Mouse (Mus musculus) neural tube, embryonic 12.5 days (tissue): ENCODE data around the gene Gorasp1. TPM values are rescaled to one million over a fixed set of nuclear protein-coding genes. Genes with fewer than 3 reads are reported as not detected.

ENCODE experiments used
- ATAC-seq: fragments of 200-750 bp; cut with Nextera tagmentation; 2 replicates; pipeline ENCODE4 v1.8.0; 2017; ENCODE audit warnings: low read depth, mild to moderate bottlenecking, moderate TSS enrichment, moderate library complexity; ENCODE audit not compliant: low FRiP score
- H3K27ac ChIP-seq: fragments of 300-500 bp; sonication (generic); 2 replicates; pipeline ENCODE4 v1.5.1; 2016
- H3K27me3 ChIP-seq: fragments of 300-500 bp; sonication (generic); replicated peaks from 2 replicates; pipeline ENCODE4 v1.6.1; 2016; ENCODE audit warnings: mild to moderate bottlenecking
- H3K36me3 ChIP-seq: fragments of 300-500 bp; sonication (generic); 2 replicates; pipeline ENCODE4 v1.6.1; 2016; ENCODE audit warnings: mild to moderate bottlenecking
- H3K4me1 ChIP-seq: fragments of 300-500 bp; sonication (generic); 2 replicates; pipeline ENCODE4 v1.6.1; 2016
- H3K4me2 ChIP-seq: fragments of 300-500 bp; sonication (generic); replicated peaks from 2 replicates; pipeline ENCODE4 v1.6.1; 2016; ENCODE audit warnings: mild to moderate bottlenecking
- H3K4me3 ChIP-seq: fragments of 300-500 bp; sonication (generic); 2 replicates; pipeline ENCODE4 v1.5.1; 2016
- H3K9ac ChIP-seq: fragments of 300-500 bp; sonication (generic); 2 replicates; pipeline ENCODE4 v1.6.1; 2016; ENCODE audit warnings: mild to moderate bottlenecking
- H3K9me3 ChIP-seq: fragments of 300-500 bp; sonication (generic); 2 replicates; pipeline ENCODE4 v1.6.1; 2016; ENCODE audit warnings: mild to moderate bottlenecking
- WGBS: fragments of 180-500 bp; shearing (Covaris S2); methylation state at CpG from one replicate; pipeline ENCODE4 v1.1.7; 2016; 5-methylcytosine and 5-hydroxymethylcytosine counted together
- polyA plus RNA-seq: library from polyadenylated mRNA; unstranded; fragments of >200 nt; fragmentation: Nextera tagmentation; extraction: Ambion mirVana; gene quantifications from 2 replicates; pipeline ENCODE4 v1.2.1, GENCODE M21; 2016

Gorasp1 gene
- polyA plus RNA-seq, 1 experiment from 2014 or later: 23.8 TPM

GRCm38 (mm10) chr9:119978151-119978810 lies 40.9 kb upstream of the Gorasp1 start:
- Histone ChIP-seq H3K9ac (no peak overlapping the region), H3K27me3 (peaks cover 5% of the 10 kb centered on the region), H3K4me3 (no peak overlapping the region), H3K27ac (no peak overlapping the region), H3K4me1 (peaks cover 44% of the 10 kb centered on the region), H3K9me3 (no peaks in the 10 kb centered on the region), H3K4me2 (no peak overlapping the region), H3K36me3 (no peaks in the 10 kb centered on the region)
- ATAC-seq: no peak
- 61% methylated on average over 9 of the region's 9 CpGs for WGBS

GRCm38 (mm10) chr9:119977557-119978060 lies 40.2 kb upstream of the Gorasp1 start:
- no peak overlapping the region for H3K27ac ChIP-seq
- no peak overlapping the region for H3K9ac ChIP-seq
- no peak overlapping the region for H3K4me2 ChIP-seq
- no peak for ATAC-seq
- no peak overlapping the region for H3K4me3 ChIP-seq
- H3K27me3 ChIP-seq: no peaks in the 10 kb centered on the region
- H3K4me1 ChIP-seq: peaks cover 37% of the 10 kb centered on the region
- 66% methylated on average over 5 of the region's 5 CpGs for WGBS
- no peaks in the 10 kb centered on the region for H3K9me3 ChIP-seq
- H3K36me3 ChIP-seq: no peaks in the 10 kb centered on the region

DNA sequence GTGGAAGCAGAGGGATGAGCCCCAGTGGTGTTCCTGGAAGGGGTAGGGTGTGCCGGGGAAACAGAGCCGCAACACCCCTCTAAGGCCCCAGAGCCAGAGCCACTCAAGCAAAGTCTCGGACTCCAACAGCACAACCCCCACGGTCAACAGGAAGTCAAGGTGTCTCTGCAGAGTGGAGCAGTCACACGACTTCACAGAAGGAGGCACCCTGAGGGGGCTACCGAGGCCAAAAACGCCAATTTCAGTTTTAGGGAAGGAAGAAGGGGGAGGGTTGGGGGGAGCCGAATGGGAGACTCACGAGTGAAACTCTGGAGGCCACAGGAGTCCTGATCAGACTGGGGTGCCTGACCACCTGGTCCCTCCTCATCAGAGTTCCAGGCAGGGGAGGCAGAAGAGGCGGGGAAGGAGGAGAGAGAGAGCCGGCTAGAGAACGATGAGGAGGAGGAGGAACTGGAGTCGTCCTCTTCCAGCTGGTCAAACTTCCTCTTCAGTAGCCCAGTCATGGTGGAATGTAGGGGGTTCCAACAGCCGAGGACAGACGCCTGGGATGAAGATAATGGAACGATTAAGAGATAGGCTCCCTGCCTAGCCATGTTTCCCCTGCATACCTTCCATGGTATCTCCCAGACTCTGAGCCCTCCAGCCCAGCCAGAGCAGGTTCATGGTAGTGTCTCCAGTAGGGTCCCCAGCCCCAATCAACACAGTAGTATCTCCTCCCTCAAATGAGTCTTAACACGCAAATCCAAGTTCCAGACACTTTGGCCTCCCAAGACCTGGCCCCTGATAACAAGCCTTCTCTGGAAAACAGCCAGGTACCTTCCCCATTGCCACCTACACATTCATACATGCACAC lies 39.6 kb upstream of the Gorasp1 start:
- H3K9ac ChIP-seq: no peak overlapping the region
- H3K9me3 ChIP-seq: no peaks in the 10 kb centered on the region
- no peaks in the 10 kb centered on the region for H3K27me3 ChIP-seq
- H3K36me3 ChIP-seq: no peaks in the 10 kb centered on the region
- no peak overlapping the region for H3K4me2 ChIP-seq
- ATAC-seq: no peak
- no peak overlapping the region for H3K4me3 ChIP-seq
- WGBS: 47% methylated on average over 17 of the region's 17 CpGs
- H3K4me1 ChIP-seq: peaks cover 30% of the 10 kb centered on the region
- no peak overlapping the region for H3K27ac ChIP-seq

GRCm38 (mm10) chr9:119975286-119975685 lies 37.9 kb upstream of the Gorasp1 start:
- Histone ChIP-seq H3K9ac (no peak overlapping the region), H3K36me3 (no peaks in the 10 kb centered on the region), H3K27ac (no peak overlapping the region), H3K4me2 (no peak overlapping the region), H3K4me1 (peaks cover 24% of the 10 kb centered on the region), H3K4me3 (no peak overlapping the region), H3K27me3 (no peaks in the 10 kb centered on the region), H3K9me3 (no peaks in the 10 kb centered on the region)
- ATAC-seq: no peak
- 96% methylated on average over 4 of the region's 4 CpGs for WGBS

DNA sequence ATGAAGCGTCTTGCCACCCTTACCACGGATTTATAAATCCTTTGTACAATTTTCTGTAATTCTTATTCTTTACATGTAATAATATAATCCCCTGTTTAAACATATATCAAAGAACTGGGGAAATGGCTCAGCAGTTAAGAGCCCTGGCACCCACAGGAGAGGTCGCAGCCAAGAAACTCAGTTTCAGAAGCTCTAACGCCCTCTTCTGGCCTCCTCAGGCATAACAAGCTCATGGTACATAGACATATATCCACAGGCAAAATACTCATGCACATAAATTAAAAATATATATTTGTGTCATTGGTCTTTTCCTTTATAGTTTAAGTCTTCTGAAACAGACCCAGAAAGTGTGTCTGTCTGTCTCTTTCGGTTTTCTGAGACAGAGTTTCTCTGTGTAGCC lies 37.2 kb upstream of the Gorasp1 start:
- 85% methylated on average over 5 of the region's 5 CpGs for WGBS
- no peak overlapping the region for H3K4me3 ChIP-seq
- no peak overlapping the region for H3K4me2 ChIP-seq
- peaks cover 25% of the 10 kb centered on the region for H3K4me1 ChIP-seq
- H3K9me3 ChIP-seq: no peaks in the 10 kb centered on the region
- no peak overlapping the region for H3K9ac ChIP-seq
- H3K27ac ChIP-seq: no peak overlapping the region
- H3K36me3 ChIP-seq: no peaks in the 10 kb centered on the region
- ATAC-seq: no peak
- H3K27me3 ChIP-seq: no peaks in the 10 kb centered on the region

DNA sequence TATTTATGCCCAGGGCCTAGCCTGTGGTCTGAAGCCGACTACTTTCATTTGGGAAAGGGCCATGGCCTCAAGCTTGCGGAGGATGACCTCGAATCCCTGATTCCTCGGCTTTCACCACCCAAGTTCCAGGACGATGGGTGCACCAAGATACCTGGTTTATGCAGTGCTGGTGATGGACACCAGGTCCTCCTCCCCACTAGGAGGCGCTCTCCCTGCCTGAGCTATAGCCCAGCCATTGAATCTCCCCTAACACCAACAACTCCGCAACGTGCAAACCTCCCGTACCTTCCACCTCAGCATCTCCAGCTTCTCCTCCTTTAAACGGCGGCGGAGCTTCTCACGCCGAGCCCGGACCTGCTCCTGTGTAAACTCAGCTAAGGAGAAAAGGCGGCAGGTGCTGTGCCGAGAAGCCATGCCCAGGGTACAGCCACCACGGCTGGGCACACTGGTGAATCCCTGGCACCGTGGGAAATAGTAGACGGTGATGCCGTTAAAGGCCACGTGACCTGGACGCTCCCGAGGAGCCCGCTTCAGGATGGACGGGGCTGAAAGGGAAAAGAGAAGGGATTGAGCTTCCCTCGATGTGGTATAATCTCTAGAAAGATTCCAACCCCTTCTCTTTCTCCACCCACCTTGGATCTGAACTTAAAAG lies 36.6 kb upstream of the Gorasp1 start:
- no peak for ATAC-seq
- H3K27me3 ChIP-seq: no peaks in the 10 kb centered on the region
- H3K27ac ChIP-seq: no peak overlapping the region
- no peaks in the 10 kb centered on the region for H3K36me3 ChIP-seq
- H3K9me3 ChIP-seq: no peaks in the 10 kb centered on the region
- H3K4me2 ChIP-seq: no peak overlapping the region
- WGBS: 92% methylated on average over 27 of the region's 27 CpGs
- H3K4me1 ChIP-seq: peaks cover 25% of the 10 kb centered on the region
- H3K9ac ChIP-seq: no peak overlapping the region
- H3K4me3 ChIP-seq: no peak overlapping the region

DNA sequence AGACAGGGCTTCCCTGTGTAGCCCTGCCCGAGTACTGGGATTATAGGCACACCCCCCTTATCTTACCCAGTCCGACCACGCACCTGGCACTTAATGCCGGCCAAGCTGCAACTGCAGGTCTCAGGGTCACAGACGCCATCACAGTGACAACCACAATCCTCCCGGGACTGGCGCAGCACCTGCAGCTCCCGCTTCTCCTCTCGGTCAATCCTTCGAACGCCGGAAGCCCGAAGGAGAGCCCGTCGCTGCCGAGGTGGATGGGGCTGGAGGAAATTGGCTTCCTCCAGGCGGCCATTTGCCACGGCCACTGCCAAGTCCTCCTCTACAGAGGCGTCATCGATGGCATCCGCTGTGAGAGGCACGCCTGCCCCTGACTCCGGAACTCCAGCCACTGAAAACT lies 35.9 kb upstream of the Gorasp1 start:
- no peak overlapping the region for H3K9ac ChIP-seq
- no peaks in the 10 kb centered on the region for H3K36me3 ChIP-seq
- H3K27me3 ChIP-seq: no peaks in the 10 kb centered on the region
- WGBS: 95% methylated on average over 23 of the region's 23 CpGs
- H3K4me1 ChIP-seq: peaks cover 21% of the 10 kb centered on the region
- no peak overlapping the region for H3K4me3 ChIP-seq
- no peak overlapping the region for H3K4me2 ChIP-seq
- no peak for ATAC-seq
- H3K9me3 ChIP-seq: no peaks in the 10 kb centered on the region
- no peak overlapping the region for H3K27ac ChIP-seq

DNA sequence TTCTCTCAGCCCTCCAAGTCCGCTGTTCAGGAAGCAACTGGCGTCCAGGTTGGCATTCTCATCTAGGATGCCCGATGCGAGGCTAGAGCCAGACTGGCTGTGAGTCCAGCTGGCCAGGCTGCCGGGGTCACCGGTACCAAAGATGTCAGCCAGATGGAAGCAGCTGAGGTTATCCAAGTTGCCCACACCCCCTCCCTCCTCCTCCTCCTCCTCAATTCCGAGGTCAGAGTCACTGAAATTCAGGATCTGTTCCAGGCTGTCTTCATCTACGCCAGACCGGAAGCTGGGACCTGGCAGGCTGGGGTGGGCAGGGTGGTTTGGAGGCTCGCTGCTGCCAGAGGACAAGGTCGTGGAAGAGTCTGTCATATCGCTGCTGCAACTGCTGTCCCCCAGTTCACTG lies 35.2 kb upstream of the Gorasp1 start:
- H3K9me3 ChIP-seq: no peaks in the 10 kb centered on the region
- no peak overlapping the region for H3K4me3 ChIP-seq
- no peak overlapping the region for H3K9ac ChIP-seq
- H3K36me3 ChIP-seq: no peaks in the 10 kb centered on the region
- no peak for ATAC-seq
- H3K27me3 ChIP-seq: no peaks in the 10 kb centered on the region
- H3K27ac ChIP-seq: no peak overlapping the region
- no peak overlapping the region for H3K4me2 ChIP-seq
- peaks cover 14% of the 10 kb centered on the region; the same call in 1 of the 2 replicates for H3K4me1 ChIP-seq
- WGBS: 93% methylated on average over 12 of the region's 12 CpGs

DNA sequence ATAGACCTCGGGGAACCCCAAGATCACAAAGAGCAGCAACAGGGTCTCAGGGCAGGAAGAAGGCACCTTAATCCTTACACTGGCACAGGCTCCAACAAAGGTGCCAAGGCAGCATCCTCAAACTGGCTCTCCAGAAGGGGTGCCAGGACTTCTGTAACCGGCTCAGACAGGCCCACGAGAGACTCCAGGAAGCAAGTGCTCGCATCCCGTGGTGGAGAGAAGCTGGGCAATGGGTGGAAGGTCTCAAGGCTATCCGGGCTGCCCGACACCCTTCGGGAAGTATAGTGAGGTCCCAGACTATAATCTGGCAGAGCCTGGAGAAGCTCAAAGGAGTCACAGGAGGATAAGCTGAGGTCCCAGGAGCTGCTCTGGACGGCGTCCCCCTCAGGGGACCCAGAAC lies 34.8 kb upstream of the Gorasp1 start:
- Histone ChIP-seq H3K4me1 (peaks cover 10% of the 10 kb centered on the region; the same call in 1 of the 2 replicates), H3K9me3 (no peaks in the 10 kb centered on the region), H3K27ac (no peak overlapping the region), H3K9ac (no peak overlapping the region), H3K36me3 (no peaks in the 10 kb centered on the region), H3K4me3 (no peak overlapping the region), H3K4me2 (no peak overlapping the region), H3K27me3 (no peaks in the 10 kb centered on the region)
- ATAC-seq: no peak
- 96% methylated on average over 10 of the region's 10 CpGs for WGBS

DNA sequence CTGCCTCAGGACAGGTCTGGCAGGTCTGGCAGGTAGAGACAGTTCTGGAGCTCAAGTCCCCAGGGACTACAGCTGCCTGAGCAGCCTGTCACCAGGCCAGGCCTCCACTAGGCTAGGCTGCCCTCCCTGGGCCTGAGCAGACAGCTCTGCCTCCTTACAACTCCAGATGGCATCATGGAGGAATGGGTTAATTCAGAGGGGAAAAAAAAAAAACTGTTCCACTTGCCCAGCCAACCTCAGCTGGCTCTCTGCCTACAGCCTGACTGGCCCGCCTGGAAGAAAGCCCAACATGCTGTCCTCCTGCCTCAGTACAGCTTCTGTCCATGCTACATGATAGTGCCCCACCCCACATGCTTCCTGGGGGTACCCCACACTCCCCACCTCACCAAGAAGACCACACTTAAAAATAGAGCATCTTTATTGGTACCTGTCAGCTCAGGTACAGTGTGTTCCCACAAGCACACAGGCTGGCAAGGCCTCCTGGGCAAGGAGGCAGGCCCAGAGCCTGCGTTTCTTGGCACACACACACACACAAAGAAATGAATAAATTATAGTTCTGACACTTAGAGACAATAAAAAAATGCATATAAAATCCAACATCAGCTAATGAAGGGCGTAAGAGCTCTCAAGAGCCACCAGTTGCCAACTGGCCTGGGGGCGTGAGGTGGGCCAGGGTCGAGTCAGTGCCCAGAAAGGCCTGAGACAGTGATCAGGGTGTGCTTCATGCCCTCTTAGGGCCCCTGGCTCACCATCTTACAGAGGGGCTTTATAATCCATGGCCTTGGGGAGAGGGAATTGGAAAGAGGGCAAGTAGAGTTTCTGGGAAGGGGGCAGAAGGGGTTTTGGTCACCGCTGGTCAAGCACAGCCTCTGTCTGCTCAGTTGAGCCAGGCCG lies 33.6 kb upstream of the Gorasp1 start:
- Histone ChIP-seq H3K27ac (no peak overlapping the region), H3K4me1 (peaks cover 9% of the 10 kb centered on the region; the same call in 1 of the 2 replicates), H3K4me3 (no peak overlapping the region), H3K9ac (no peak overlapping the region), H3K36me3 (no peaks in the 10 kb centered on the region), H3K9me3 (no peaks in the 10 kb centered on the region), H3K4me2 (no peak overlapping the region), H3K27me3 (no peaks in the 10 kb centered on the region)
- 85% methylated on average over 7 of the region's 7 CpGs for WGBS
- 0 out of 2 replicates have a peak, but pooled peaks have one; percentile 33 for ATAC-seq

- Histone ChIP-seq H3K4me2 (no peak overlapping the region), H3K27me3 (no peaks in the 10 kb centered on the region), H3K9ac (no peak overlapping the region), H3K4me3 (no peak overlapping the region), H3K27ac (no peak overlapping the region), H3K4me1 (peaks cover 9% of the 10 kb centered on the region; the same call in 1 of the 2 replicates), H3K9me3 (no peaks in the 10 kb centered on the region), H3K36me3 (no peaks in the 10 kb centered on the region)
- WGBS: 40% methylated on average over 6 of the region's 6 CpGs
- no peak for ATAC-seq
These were observed 32.9 kb upstream of the Gorasp1 start for GRCm38 (mm10) chr9:119970221-119970620.
